16 mouse cellular contexts compared by ENCODE assay signal in genomic region chr2:60814788-60815187, GRCm38 (mm10).
DNase-seq lines count a peak whose midpoint lies in the region; ATAC-seq and TF ChIP-seq lines count a peak whose summit lies in the region.
"Had no signal": no experiment of that assay in that cellular context is flagged by ENCODE, and none has a peak within 500 bp of the region (broad histone marks: within the 10 kb centered on the region; RNA-seq: fewer than 3 reads in every experiment).

No protein-coding gene starts in this region.

- ATAC-seq in heart, embryonic 16.5 days (replicated peaks; ENCODE audit: extremely low read depth, insufficient read depth, low FRiP score): no peak
- ATAC-seq in limb, embryonic 14.5 days (ENCODE audit: low FRiP score, low read depth): no peak
- no peak for ATAC-seq in frontal cortex, adult (ENCODE audit: low TSS enrichment)
- ATAC-seq: CD4-positive, CD25-positive, alpha-beta regulatory T cell, adult 4 months had no signal

- DNase-seq in heart, postnatal 36 days: no peak
- peak; percentile 9 for DNase-seq in limb, embryonic 14.5 days (ENCODE audit: low spot score)
- no peak for DNase-seq in limb, embryonic 10.5 days (ENCODE audit: low spot score)
- peak; percentile 58 for DNase-seq in MN1 (ENCODE audit: low spot score)
- DNase-seq in adrenal gland, postnatal 10 days: peak; percentile 70
- DNase-seq: cerebellum, postnatal 14 days; gastrocnemius, postnatal 36 days; right cerebral cortex, postnatal 14 days had no signal

- no peaks in the 10 kb centered on the region for H3K9me3 ChIP-seq in heart, embryonic 16.5 days (replicated peaks; ENCODE audit: control insufficient read depth, low read length)
- no peaks in the 10 kb centered on the region for H3K9me3 ChIP-seq in limb, embryonic 14.5 days (ENCODE audit: control insufficient read depth, low read length)
- H3K9me3 ChIP-seq in limb, embryonic 10.5 days (replicated peaks): no peaks in the 10 kb centered on the region
- H3K9me3 ChIP-seq: hindbrain, embryonic 12.5 days; kidney, embryonic 15.5 days; liver, embryonic 15.5 days; midbrain, embryonic 12.5 days had no signal

- no peak for TF ChIP-seq POLR2A in limb, embryonic 14.5 days (IDR thresholded peaks at IDR 0.05; ENCODE audit: borderline replicate concordance, extremely low read depth, insufficient read depth, insufficient read length)

- peak overlapping the region; percentile 63 for H3K27ac ChIP-seq in heart, embryonic 16.5 days (ENCODE audit: low read length)
- H3K27ac ChIP-seq in limb, embryonic 14.5 days (replicated peaks; ENCODE audit: low read depth, low read length): no peak overlapping the region
- H3K27ac ChIP-seq in limb, embryonic 10.5 days: no peak overlapping the region
- H3K27ac ChIP-seq: hindbrain, embryonic 12.5 days; kidney, embryonic 15.5 days; liver, embryonic 15.5 days; midbrain, embryonic 12.5 days had no signal

- H3K4me3 ChIP-seq in heart, embryonic 16.5 days (ENCODE audit: low read length): no peak overlapping the region
- no peak overlapping the region for H3K4me3 ChIP-seq in limb, embryonic 14.5 days (replicated peaks; ENCODE audit: low read length)
- no peak overlapping the region for H3K4me3 ChIP-seq in limb, embryonic 10.5 days
- H3K4me3 ChIP-seq: erythroblast, embryonic 14.5 days; hindbrain, embryonic 12.5 days; kidney, embryonic 15.5 days; liver, embryonic 15.5 days; midbrain, embryonic 12.5 days had no signal

- no peak overlapping the region for H3K9ac ChIP-seq in heart, embryonic 16.5 days (ENCODE audit: low read length)
- H3K9ac ChIP-seq in limb, embryonic 14.5 days (ENCODE audit: low read depth, low read length, severe bottlenecking): no peak overlapping the region
- H3K9ac ChIP-seq: hindbrain, embryonic 12.5 days; kidney, embryonic 15.5 days; liver, embryonic 15.5 days; midbrain, embryonic 12.5 days had no signal

- WGBS in heart, embryonic 16.5 days: 31% methylated on average over 6 of the region's 6 CpGs
- 75% methylated on average over 6 of the region's 6 CpGs for WGBS in limb, embryonic 14.5 days
- 89% methylated on average over 6 of the region's 6 CpGs for WGBS in limb, embryonic 10.5 days

- H3K36me3 ChIP-seq in heart, embryonic 16.5 days (ENCODE audit: control insufficient read depth, insufficient read depth): no peaks in the 10 kb centered on the region
- H3K36me3 ChIP-seq in limb, embryonic 14.5 days (ENCODE audit: control insufficient read depth, insufficient read depth, low read length): no peaks in the 10 kb centered on the region
- no peaks in the 10 kb centered on the region for H3K36me3 ChIP-seq in limb, embryonic 10.5 days
- H3K36me3 ChIP-seq: hindbrain, embryonic 12.5 days; kidney, embryonic 15.5 days; liver, embryonic 15.5 days; midbrain, embryonic 12.5 days had no signal

- peaks cover 30% of the 10 kb centered on the region for H3K4me1 ChIP-seq in heart, embryonic 16.5 days (ENCODE audit: control insufficient read depth, insufficient read depth, low read length)
- peaks cover 23% of the 10 kb centered on the region for H3K4me1 ChIP-seq in limb, embryonic 14.5 days (ENCODE audit: control insufficient read depth, insufficient read depth, low read length)
- peaks cover 46% of the 10 kb centered on the region for H3K4me1 ChIP-seq in limb, embryonic 10.5 days
- H3K4me1 ChIP-seq: midbrain, embryonic 12.5 days had no signal

- H3K4me2 ChIP-seq in heart, embryonic 16.5 days (ENCODE audit: low read depth, low read length): 0 out of 2 replicates have a peak overlapping the region, but pooled peaks have one; percentile 0
- no peak overlapping the region for H3K4me2 ChIP-seq in limb, embryonic 14.5 days (replicated peaks; ENCODE audit: low read depth, low read length, severe bottlenecking)
- H3K4me2 ChIP-seq: hindbrain, embryonic 12.5 days; kidney, embryonic 15.5 days; liver, embryonic 15.5 days; midbrain, embryonic 12.5 days had no signal

- no peaks in the 10 kb centered on the region for H3K27me3 ChIP-seq in heart, embryonic 16.5 days (ENCODE audit: control insufficient read depth, insufficient read depth, low read length)
- H3K27me3 ChIP-seq in limb, embryonic 14.5 days (ENCODE audit: control insufficient read depth, insufficient read depth, low read length): no peaks in the 10 kb centered on the region
- H3K27me3 ChIP-seq in limb, embryonic 10.5 days (ENCODE audit: low read depth, poor library complexity, severe bottlenecking): no peaks in the 10 kb centered on the region
- H3K27me3 ChIP-seq: hindbrain, embryonic 12.5 days; kidney, embryonic 15.5 days; liver, embryonic 15.5 days had no signal

- intact Hi-C loops in heart, postnatal 36 days (cut with DNase I): no loop called here

Comparison
In these comparisons a context has a peak if more than half of its experiments do, and no peak if none do; other contexts are left out.
1. DNase-seq: peak in limb, embryonic 14.5 days (single experiment), MN1 (single experiment) and adrenal gland, postnatal 10 days (single experiment); none in heart, postnatal 36 days (0 of 2) and limb, embryonic 10.5 days (single experiment).